Mouse (Mus musculus): ENCODE measurements around the gene Rrm2. TPM values are rescaled to one million over a fixed set of nuclear protein-coding genes. Genes with fewer than 3 reads are reported as not detected.
"Not testable (repeated sequence)": the region's sequence is repeated elsewhere in the genome, so short reads cannot be mapped to it uniquely, and the experiment has no call there.

Rrm2 gene
- total RNA-seq, 2 experiments from 2014 or later, result 9.2 to 20.7 TPM

DNA sequence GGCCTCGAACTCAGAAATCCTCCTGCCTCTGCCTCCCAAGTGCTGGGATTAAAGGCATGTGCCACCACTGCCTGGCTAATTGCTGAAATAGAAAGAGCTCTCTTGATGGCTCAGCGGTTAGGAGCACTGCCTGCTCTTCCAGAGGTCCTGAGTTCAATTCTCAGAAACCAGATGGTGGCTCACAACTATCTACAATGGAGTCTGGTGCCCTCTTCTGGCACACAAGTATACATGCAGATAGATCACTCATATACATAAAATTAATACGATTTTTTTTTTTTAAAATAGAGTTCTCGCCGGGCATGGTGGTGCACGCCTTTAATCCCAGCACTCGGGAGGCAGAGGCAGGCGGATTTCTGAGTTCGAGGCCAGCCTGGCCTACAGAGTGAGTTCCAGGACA is 6.4 kb upstream of the Rrm2 start:
- intact Hi-C loops (cut with DNase I); DNase-seq: not testable (repeated sequence)

DNA sequence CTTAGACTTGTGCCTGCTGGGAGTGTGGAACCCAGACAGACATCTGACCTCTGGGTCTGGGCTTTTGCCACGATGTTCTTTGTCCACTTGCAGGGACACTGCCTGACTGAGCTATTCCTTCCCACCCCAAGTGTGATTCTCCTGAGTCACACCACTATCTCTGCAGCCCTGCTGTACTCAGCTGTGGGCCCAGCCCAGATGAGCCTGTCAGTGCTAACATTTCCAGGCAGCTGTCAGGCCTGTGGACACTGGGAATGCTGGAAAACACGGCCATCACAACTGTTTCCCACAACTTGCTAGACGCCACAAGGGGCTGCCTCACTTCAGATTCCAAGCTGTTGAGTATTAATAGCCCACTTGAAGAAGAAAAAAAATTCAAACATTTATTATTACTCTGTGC is 5.0 kb upstream of the Rrm2 start:
- intact Hi-C loops (cut with DNase I), result no loop called here
- DNase-seq, result no peak

DNA sequence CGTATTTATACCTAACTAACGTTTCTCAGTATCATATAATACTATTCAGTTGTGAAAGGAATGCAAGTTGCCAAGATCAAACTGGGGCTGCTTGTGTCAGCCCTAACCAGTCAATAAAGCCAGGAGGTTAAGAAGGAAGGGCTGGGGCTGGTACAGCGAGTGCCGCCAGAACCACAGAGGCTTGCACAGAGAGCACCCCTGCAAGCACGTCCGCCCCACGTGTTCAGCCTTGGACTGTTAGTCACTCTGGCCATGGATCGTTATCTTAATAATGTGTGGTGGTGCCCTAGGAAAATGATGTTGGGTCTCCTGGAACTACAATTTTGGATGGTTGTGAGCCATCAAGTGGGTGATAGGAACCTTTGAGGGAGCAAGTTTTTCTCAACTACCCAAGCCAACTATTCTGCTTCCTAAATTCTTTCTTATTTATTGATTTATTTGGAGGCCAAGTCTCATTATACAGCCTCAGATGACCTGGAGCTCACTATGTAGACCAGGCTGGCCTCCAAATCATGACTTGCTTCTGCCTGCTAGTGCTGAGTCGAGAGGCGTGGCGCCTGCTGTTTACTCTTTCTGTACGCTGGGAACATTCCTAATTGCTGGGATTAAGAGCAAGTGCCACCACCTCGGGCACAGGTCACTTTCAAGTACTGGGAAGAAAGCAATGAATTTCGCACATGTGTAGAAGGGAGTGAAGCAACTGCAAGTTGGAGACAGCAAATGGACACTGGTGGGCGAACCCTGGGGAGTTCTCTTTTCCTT is 2.4 kb upstream of the Rrm2 start:
- intact Hi-C loops (cut with DNase I), result no loop called here
- DNase-seq, result no peak

DNA sequence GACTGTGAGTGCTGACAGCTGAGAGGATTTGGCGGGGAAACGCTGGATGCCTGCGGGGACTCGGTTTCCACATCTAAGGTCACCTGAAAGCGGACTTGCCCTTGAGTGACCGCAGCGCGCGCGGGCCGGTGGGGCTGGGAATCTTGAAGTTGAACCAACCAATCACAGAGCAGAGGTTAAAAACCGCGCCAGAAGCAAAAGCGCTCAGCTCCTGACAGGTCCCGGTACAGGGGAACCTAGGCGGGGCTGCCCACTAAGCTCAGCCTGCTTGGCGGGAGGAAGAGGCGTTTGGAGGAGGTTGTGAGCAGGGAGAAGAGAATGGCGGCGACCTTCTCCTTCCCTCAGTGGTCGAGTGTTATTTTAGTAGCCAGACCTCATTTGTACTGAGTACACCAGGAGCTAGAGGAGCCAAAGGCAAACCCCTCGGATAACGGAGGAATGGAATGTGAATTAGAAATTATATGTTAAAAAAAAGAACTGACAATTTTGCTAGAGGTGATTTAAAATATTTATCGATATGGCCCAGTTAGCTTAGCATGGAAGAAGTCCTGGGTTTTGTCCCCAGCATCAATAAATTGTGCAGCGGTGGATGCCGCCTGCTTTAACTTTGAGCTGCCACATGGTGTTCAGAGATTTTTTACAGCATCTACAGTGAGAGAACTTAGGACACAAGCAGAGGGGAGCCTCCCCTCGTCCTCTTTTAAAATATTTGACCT is 1.1 kb upstream of the Rrm2 start:
- intact Hi-C loops (cut with DNase I), result no loop called here
- peak in 1 of 2 experiments; percentile 32 for DNase-seq

DNA sequence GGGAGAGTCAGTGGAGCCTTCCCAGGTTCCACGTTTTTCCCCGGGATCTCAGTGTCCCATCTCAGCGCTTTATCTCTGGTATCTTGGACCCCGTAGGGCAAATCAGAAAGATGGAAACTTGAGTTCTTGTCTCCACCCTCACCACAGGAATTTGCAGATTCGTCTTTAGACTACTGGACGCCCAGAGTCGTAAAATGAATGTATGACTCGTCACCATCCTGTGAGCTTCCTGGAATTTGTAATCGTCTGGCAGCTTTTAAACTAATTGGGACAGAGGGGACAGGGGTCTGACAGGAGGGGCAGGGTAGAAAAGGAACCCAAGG is 600 bp upstream of the Rrm2 start:
- DNase-seq, result no peak
- intact Hi-C loops (cut with DNase I), result no loop called here

DNA sequence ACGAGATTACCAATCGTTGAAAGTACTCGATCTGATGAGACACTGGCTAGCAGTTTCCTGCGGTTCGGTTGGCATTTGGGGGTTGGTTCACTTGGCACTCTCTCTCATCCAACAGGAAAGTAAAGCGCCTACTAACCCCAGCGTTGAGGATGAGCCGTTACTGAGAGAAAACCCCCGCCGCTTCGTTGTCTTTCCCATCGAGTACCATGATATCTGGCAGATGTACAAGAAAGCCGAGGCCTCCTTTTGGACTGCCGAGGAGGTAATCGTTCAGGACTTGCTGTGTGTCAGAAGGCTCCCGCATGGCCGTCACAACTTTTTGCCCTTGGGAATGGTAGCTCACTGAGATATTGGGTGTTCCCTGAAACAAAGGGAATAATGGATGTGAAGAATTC is 780 bp downstream of the Rrm2 start:
- intact Hi-C loops (cut with DNase I), result no loop called here
- no peak for DNase-seq

DNA sequence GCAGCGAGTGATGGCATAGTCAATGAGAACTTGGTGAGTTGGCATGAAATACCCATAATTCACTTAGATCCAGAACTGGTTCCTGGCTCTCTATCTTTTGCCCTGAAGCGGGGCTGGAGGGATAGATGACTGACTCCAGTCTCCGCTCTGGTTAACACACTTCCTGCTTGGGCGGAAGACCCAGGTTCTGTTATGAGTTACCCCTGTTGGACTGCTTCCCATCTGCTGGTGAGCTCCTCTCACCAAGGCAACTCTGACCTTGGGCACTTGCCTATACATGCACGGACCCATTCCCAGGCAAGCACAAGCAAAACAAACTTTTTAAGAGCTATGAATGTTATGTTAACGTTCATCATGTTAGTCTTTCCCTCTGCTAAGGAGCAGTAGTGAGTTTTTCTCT is 1.4 kb downstream of the Rrm2 start:
- no peak for DNase-seq
- intact Hi-C loops (cut with DNase I), result no loop called here

DNA sequence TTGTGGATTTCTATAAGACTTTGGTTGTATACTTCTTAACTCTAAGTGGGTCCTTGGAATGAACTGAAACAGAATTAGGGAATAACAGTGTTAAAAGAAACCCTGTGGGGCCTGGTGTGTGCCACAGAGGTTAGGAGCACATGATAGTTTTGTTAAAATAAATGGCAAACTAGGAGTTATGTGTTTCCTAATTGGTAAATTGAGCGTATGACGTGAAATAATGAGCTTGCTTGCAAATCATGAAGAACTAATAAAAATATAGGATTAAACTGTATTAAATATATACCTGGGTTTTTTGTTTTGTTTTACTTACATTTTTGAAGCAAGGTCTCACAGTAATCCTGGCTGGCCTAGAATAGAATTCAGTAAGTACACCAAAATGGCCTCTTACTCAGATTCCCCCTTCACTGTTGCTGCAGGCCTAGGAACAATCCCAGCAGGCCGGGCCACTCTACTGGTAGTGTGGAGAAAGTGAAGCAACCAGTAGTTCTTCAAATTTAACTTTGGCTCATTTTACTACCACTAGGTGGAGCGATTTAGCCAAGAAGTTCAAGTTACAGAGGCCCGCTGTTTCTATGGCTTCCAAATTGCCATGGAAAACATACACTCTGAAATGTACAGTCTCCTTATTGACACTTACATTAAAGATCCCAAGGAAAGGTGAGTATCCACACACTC is 1.9 kb downstream of the Rrm2 start:
- intact Hi-C loops (cut with DNase I), result loop anchor here (1.0 to 10.0 kb wide), 5 partner anchors 37 to 1585 kb away; partner anchors contain the start of gene Mboat2
- peak; percentile 39 to 67 for DNase-seq

DNA sequence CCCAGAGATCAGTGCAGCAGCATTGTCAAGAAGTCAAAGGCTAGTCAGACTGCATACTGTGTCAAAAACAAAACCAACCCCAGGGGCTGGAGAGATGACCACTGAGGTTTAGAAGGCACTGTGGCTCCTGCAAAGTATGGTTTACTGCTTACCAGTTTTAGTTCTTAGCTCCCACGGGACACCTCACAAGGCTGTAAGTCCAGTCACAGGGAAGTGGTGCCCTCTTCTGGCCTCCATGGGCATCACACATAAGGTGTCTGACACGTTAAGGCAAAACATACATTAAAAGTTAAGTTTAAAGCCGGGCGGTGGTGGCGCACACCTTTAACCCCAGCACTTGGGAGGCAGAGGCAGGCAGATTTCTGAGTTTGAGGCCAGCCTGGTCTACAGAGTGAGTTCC is 2.6 kb downstream of the Rrm2 start:
- DNase-seq, result peak in 1 of 2 experiments; percentile 47
- intact Hi-C loops (cut with DNase I), result loop anchor here (1.0 to 10.0 kb wide), 5 partner anchors 37 to 1584 kb away; partner anchors contain the start of gene Mboat2

DNA sequence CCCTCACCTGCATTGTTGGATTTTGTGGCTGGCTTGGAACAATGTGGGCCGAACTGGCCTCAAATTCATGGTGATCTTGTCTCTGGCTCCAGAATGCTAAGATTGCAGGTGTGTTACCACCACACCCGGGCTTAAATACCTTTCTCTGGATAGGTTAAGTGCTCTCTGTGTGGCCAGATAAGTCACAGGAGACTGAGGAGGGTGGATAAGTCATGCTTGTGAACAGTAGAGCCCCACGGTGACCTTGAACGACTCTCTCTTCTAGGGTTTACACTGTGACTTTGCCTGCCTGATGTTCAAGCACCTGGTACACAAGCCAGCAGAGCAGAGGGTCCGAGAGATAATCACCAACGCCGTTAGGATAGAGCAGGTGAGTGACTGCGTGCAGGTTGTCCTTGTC is 4.4 kb downstream of the Rrm2 start:
- intact Hi-C loops (cut with DNase I), result loop anchor here (5.0 to 10.0 kb wide), 3 partner anchors 35 to 1582 kb away; partner anchors contain the start of gene Mboat2

DNA sequence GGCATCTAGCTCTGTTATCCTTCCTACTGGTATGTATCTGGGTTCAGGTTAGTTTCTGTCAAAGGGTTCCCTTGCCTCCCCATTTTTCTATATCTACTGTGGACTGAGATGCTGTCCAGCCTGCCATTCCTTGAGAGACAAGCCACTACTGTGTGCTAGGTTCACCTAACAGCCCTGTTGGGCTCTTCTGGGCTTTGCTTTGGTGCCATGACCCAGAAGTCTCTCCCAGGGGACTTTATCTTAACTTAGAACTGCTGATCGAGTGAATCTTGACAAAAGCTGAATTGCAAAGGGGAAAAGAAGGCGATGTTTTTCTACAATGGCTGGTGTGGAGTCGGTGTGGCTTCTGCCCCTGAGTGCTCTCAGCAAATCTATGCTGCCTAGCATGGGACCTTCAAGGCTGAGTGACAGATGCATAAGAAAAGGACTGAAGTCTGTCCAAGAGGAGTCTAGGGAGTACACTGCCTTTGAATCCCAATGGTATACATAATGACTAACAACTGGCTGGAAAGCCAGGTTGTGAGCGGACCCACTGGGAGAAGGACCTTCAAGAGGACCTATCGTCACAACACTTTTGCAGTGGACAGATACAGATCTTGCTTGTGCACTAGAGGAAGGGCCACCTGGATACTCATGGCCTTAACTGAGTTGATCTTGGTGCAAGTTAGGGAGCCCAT is 6.7 kb downstream of the Rrm2 start:
- intact Hi-C loops (cut with DNase I), result loop anchor here (5.0 to 10.0 kb wide), 3 partner anchors 33 to 1580 kb away; partner anchors contain the start of gene Mboat2
- no peak for DNase-seq

More for the DNA sequence above, 4.4 kb downstream of the Rrm2 start:
- no peak for DNase-seq

DNA sequence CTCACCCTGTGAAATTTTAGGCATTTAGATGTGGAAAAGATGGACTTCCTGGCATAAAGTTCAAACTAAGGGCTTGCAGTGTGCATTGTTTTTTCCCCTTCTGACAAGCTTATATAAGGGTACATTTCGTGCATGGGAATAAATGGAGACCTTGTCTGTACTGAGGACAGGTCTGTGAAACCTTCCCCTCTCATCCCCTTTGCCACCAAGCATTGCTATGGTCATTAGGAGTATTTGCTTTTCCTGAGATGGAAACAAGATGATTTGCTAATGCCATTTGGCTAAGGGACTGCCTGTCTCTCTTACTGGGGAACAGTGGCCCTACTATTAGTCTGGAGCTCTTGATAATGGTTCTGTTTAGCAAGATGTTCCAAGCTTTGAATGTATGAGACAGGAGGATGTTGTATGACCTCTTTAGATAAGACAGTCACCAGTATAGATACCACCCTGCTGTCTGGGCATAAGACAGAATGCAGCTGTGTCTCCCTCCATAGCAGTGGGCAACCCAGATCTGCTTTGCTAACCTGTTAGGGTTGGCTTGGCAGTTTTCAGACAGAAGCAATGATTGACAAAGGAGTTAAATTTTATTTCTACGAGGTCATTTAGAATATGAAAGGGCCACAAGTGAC is 7.3 kb downstream of the Rrm2 start:
- intact Hi-C loops (cut with DNase I), result loop anchor here (10.0 kb wide), 1 partner anchor 1579 kb away; no protein-coding TSS in a partner anchor
- DNase-seq, result no peak

DNA sequence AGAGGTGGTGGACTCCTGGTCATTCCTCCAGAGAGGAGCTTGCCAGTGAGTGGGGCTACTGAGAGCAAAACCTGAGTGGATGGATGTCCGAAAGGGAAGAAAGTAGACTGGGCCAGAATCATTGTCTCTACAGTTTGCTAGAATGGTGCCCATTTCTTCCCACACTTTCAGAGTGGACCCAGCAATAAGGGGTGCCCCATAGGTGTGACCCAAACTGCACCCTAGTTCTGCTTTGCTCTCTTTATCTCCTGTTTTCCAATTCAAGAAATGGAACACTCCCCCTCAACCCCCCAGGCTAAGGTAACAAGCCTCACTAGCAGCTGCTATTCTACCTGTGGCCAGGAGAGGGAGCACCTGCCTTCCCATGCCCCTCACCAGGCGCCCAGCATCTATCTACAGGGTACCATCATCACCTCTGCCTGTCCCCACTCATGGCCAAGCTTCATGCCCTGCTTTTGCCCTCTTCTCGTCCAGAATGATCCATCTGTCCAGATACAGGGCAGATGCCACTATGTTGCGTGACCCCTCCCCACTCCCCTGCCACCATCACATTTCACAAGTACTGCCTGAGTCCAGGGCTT is 8.8 kb downstream of the Rrm2 start:
- intact Hi-C loops (cut with DNase I), result loop anchor here (10.0 kb wide), 1 partner anchor 1578 kb away; no protein-coding TSS in a partner anchor
- peak; percentile 49 to 67 for DNase-seq

DNA sequence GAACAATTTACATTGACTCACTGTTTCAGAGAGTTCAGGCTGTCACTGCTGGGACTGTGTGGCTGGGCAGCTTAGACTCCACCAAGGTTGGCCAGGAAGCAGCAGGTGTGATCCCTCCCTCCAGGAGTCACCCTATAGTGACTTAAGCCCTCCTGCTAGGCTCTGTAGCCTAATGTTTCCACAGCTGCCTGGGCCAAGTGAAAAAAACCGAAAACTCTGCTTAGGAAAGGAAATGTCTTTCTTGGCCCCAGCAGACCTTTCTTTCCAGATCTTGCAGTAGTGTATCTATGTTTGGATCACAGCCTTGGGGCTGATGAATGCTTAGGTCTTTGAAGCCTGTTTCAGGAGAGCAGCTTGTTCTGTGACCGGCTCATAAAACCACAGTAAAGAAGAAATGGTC is 15.4 kb downstream of the Rrm2 start:
- intact Hi-C loops (cut with DNase I), result no loop called here
- DNase-seq, result no peak

DNA sequence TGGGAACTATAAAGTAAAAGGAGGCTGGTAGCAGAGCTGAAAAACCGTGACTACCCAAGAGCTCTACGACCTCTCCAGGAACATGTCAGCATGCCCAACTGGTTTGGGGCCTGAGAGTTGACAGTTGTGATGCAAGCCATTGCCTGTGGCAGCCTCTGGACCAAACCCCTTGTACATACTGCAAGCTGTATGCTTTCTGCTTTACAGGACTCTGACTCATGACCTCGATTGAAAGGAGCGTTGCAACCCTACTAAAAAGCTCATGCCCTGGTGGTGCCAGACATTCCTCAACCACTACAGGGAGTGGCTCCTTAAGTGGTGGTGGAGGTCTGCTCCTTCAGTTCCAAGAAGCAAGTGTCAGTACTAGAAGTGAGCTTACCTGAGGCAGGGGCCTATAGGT is 15.8 kb downstream of the Rrm2 start:
- no peak for DNase-seq
- intact Hi-C loops (cut with DNase I), result no loop called here

DNA sequence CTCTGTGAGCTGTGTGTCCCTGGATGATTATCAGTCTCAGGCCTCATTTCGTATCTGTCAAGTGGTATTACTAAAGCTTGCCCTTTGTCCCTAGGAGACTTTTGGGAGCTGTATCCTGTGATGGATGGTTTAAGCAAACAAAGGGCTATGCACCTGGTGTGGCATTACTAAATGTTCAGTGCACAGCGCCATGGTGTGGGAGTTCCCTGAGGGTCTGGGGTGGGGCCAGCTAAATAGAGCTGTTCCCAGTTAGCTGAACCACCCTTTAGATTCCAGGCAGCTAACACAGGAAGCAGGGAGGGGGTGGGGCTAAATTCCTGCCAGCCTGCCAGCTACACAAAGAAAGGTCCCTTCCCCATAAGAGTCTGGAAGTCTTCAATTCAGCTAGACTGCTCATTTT is 16.3 kb downstream of the Rrm2 start:
- intact Hi-C loops (cut with DNase I), result no loop called here
- DNase-seq, result peak in 1 of 2 experiments; percentile 19

DNA sequence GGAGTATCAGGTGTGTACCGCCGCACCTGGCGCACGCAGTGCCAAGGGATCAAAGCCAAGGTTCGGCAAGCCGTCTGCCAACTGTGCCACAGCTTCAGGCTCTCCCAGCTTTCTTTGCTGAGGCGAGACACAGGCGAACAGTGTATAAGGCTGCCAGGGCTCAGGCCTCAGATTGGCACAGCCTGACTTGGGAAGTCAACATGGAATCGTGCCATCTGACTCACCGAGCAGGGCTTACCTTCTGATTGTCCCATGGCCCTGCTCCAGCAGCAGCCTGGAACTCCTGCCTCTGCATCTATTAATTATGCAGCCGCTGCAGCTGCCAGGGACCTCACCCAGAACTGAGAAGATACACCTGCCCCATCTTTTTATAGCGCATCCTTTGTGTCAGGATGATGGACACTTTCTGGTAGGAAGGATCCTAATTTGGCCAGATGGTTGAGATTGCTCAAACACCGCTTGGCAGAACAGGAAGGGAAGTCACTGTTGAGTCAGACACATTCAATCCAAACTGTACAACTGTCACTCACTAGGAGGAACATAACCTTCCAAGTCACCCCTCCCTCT is 26.9 kb downstream of the Rrm2 start:
- DNase-seq, result peak; percentile 17 to 40
- intact Hi-C loops (cut with DNase I), result no loop called here

DNA sequence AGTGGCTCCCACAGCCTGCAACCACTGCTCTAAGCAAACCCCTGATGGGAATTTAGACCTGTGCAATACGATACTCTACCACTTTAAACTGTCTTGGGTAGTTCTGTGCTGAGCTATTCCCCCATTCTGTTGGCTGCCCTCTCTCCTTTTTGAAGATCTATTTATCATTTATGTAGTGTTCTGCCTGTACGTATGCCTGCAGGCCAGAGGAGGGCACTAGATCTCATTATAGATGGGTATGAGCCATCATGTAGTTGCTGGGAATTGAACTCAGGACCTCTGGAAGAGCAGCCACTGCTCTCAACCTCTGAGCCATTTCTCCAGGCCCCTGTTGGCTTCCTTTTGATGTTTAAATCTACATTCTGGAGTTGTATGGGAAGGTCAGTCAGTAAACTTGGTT is 28.9 kb downstream of the Rrm2 start:
- no peak for DNase-seq
- intact Hi-C loops (cut with DNase I), result no loop called here

DNA sequence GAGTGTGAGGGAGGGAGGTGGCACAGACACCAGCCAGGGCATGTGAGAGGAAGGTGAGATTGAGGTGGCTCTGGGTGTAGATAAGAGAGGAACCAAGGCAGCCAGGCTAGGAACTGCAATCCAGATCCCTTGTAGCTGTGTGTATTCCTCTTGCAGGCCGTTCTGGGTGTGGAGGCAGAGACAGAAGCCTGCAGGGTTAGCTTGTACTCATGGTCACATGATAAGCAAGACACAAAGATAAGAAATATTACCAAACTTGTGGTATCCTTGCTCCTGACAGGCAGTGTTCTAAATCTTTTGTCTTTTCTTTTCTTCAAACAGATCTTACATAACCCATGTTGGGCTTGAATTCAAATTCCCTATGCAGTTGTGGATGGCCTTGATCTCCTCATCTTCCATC is 31.9 kb downstream of the Rrm2 start:
- DNase-seq, result no peak
- intact Hi-C loops (cut with DNase I), result no loop called here

All from heart, postnatal 14 days (tissue).